Mouse (Mus musculus) retina, postnatal 7 days (tissue): Measurements from ENCODE around the gene Napsa.

Experiments used
- DNase-seq: peaks from one replicate; pipeline ENCODE4 v3.0.0-alpha.2; 2012; ENCODE audit warnings: low read depth, low spot score

The Napsa gene

DNA sequence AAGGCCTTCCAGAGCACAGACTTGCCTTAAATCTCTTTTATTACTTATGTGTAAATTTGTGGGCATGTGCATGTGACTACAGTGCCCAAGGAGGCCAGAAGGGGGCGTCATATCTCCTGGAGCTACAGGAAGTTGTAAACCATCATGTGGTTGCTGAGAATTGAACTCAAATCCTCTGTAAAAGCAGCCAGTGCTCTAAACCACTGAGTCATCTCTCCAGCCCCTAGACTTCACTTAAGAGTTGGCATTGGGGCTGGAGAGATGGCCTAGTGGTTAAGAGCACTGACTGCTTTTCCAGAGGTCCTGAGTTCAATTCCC lies 53.8 kb downstream of the Napsa start:
- DNase-seq, result no peak

DNA sequence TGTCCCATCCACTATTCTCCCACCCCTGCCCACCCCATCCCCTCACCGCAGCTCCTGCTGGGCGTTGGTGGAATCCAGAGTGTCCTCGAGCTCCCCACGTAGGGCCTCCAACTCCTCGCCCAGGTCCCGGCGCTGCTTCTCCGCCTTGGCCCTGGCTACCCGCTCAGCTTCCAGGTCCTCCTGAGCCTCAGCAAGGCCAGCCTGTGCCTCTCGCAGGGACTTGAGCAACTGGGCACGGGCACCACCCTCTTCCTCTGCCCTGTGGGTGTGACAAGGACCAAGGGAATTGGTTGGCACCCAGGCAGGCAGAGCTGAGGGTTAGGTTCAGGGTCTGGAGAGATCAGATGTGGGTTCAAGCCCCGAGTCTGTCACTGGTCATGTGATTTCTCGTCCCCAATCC lies 54.8 kb downstream of the Napsa start:
- DNase-seq, result no peak

DNA sequence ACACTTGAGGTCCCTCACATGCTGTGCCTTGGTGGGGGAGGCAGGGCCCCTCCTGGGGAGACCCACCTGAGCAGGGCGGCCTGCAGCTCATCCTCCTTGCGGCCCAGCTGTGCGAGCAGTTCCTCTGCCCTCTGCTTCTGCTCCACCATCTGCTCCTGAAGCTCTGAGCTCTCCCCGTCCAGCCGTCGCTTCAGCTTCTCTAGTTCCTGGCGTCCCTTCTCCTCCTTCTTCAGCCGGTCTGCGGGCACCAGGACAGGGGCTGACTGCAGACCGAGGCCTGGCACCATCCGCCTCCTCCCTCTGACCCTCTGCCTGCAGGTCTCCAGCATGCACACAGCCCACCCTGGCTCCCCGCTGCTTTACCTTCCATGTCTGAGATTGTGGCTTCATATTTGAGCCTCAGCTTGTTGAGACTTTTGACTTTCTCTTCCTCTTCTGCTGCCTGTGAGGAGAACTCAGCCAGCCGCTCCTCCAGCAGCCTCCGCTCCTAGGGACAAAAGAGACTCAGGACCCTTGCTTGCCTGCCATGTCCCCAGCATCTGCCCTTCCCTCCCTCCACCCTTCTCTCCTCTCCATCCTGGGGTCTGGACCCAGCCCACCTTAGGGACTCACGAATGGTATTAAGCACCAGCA lies 56.3 kb downstream of the Napsa start:
- DNase-seq, result no peak

DNA sequence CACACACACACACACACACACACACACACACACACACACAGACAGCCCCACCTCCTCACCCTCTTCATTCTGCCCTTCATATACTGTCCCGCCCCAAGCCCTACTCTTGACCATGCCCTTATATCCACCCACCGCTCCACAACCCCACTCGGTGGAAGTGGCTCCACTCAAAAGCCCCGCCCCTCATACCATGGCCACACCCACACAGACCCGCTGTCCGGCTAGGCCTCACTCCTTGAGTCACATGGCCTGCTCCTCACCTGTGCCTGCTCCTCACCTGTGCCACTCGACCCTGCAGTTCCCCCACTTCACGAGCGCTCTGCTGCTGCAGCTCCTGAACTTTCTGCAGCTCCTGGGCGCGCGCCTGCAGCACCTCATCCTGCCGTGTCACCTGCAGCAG lies 58.3 kb downstream of the Napsa start:
- DNase-seq, result no peak

DNA sequence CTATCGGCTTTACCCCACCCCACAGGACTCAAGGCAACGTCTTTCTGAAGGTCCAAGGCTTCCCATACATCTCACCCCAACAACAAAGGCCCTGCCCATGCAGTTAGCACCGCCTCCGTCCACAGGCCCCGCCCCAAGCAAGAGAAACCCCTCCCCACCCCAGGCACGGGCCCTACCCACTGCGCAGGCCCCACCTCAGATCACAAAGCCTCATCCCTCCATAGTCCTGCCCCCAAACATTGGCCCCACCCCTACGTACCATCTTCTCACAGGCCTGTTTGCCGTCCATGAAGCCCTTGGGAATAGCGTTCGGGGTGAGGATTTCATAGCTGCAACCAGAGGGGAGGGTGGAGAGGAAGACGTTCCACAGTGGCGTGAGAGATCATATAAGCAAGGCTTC lies 60.5 kb downstream of the Napsa start:
- no peak for DNase-seq

DNA sequence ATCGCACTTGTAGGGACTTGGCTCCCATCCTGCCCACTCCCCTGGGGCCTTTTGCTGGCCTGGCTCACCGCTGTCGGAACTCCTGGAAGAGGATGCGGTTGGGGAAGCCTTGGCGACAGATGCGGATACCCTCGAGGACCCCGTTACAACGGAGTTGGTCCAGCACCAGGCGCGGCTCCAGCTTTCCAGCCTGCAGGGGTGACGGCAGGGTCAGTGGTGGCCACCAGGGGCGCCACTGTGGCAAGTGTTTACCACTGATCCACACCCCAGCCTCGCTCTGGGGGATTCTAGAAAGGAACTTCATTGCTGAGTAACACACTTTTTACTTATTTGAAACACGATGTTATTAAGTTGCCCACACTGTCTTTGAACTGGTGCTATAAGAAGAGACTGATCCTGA lies 61.2 kb downstream of the Napsa start:
- no peak for DNase-seq
